ENCODE assay signal across 23 mouse cellular contexts in genomic region chr17:42113684-42114083, GRCm38 (mm10).
"Had no signal": no experiment of that assay in that cellular context is flagged by ENCODE, and none has a peak within 500 bp of the region (broad histone marks: within the 10 kb centered on the region; RNA-seq: fewer than 3 reads in every experiment).

No protein-coding gene starts in this region.

- H3K9me3 ChIP-seq: heart, embryonic 13.5 days; heart, embryonic 15.5 days; hindbrain, embryonic 13.5 days; hindbrain, embryonic 15.5 days; limb, embryonic 10.5 days; limb, embryonic 12.5 days; liver, embryonic 13.5 days; liver, embryonic 15.5 days had no signal

- H3K4me2 ChIP-seq: heart, embryonic 11.5 days; heart, embryonic 13.5 days; heart, embryonic 15.5 days; hindbrain, embryonic 13.5 days; hindbrain, embryonic 15.5 days; limb, embryonic 12.5 days; liver, embryonic 11.5 days; liver, embryonic 13.5 days; liver, embryonic 15.5 days had no signal

- ATAC-seq: forebrain, postnatal 0 days; hindbrain, postnatal 0 days; intestine, embryonic 16.5 days; liver, postnatal 0 days had no signal

- H3K27ac ChIP-seq: heart, adult 2 months; heart, embryonic 13.5 days; heart, embryonic 15.5 days; hindbrain, embryonic 13.5 days; hindbrain, embryonic 15.5 days; hindbrain, postnatal 0 days; layer of hippocampus, adult 2 months; left cerebral cortex, adult 2 months; limb, embryonic 10.5 days; limb, embryonic 12.5 days; liver, embryonic 13.5 days; liver, embryonic 15.5 days had no signal

- H3K4me3 ChIP-seq: heart, adult 2 months; heart, embryonic 13.5 days; heart, embryonic 15.5 days; hindbrain, embryonic 13.5 days; hindbrain, embryonic 15.5 days; layer of hippocampus, adult 2 months; left cerebral cortex, adult 2 months; limb, embryonic 10.5 days; limb, embryonic 12.5 days; liver, embryonic 13.5 days; liver, embryonic 15.5 days had no signal

- H3K27me3 ChIP-seq: heart, embryonic 13.5 days; heart, embryonic 15.5 days; hindbrain, embryonic 13.5 days; hindbrain, embryonic 15.5 days; limb, embryonic 12.5 days; liver, embryonic 13.5 days; liver, embryonic 15.5 days had no signal

- DNase-seq: forebrain, postnatal 0 days; gastrocnemius, postnatal 14 days; gastrocnemius, postnatal 36 days; heart, adult 2 months; heart, postnatal 14 days; heart, postnatal 36 days; liver; liver, embryonic 13.5 days; liver, postnatal 0 days; lung, adult 2 months had no signal

- H3K4me1 ChIP-seq: heart, embryonic 13.5 days; heart, embryonic 15.5 days; hindbrain, embryonic 13.5 days; hindbrain, embryonic 15.5 days; limb, embryonic 10.5 days; limb, embryonic 12.5 days; liver, embryonic 13.5 days; liver, embryonic 15.5 days had no signal

- H3K9ac ChIP-seq: forebrain, postnatal 0 days; heart, embryonic 13.5 days; heart, embryonic 15.5 days; hindbrain, embryonic 13.5 days; hindbrain, embryonic 15.5 days; limb, embryonic 12.5 days; liver, embryonic 13.5 days; liver, embryonic 15.5 days; liver, postnatal 0 days had no signal

- H3K36me3 ChIP-seq: heart, embryonic 13.5 days; heart, embryonic 15.5 days; hindbrain, embryonic 13.5 days; hindbrain, embryonic 15.5 days; limb, embryonic 10.5 days; limb, embryonic 12.5 days; liver, embryonic 13.5 days; liver, embryonic 15.5 days had no signal
